Mouse (Mus musculus) layer of hippocampus, adult 11-12 months (tissue): ENCODE data around the gene Anks1.
A peak's percentile ranks its signal among the peaks of the same experiment; 100 is the strongest.

Experiments used
- DNase-seq: peaks from one replicate; pipeline ENCODE4 v3.0.0; 2022; ENCODE audit warnings: low spot score

The Anks1 gene

DNA sequence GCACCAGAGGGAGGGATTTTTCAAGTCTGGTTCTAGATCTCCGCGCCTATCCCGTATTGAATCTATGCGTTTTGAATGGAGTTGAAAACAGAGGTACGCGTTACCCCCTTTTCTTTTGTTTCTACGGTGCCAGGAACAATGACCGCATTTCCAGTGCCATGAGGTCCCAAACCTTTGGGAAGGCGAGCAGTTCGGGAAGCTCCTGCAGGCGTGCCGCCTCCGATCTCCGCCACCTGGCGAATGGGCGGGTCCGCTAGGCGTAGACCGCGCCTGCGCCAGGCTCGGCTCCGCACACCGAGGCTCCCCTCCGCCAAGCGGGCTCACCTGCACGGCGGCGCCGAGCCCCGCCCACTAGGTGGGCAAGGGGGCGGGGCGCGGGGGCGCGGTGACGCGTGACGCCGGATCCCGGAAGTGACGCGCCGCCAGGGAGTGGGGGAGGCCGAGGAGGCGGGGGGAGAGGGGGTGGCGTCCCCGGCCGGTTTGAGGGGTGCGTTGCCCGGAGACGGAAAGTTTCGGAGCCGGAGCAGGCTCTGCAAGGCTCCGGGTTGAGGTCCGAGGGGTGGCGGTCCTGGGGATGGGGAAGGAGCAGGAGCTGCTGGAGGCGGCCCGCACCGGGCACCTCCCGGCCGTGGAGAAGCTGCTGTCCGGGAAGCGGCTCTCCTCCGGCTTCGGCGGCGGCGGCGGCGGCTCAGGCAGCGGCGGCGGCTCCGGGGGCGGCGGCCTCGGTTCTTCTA, at the start of gene Anks1:
TSS of gene Anks1 (plus strand) at position 419 of the 734 bp plus-strand sequence.
- DNase-seq = peak; percentile 76

DNA sequence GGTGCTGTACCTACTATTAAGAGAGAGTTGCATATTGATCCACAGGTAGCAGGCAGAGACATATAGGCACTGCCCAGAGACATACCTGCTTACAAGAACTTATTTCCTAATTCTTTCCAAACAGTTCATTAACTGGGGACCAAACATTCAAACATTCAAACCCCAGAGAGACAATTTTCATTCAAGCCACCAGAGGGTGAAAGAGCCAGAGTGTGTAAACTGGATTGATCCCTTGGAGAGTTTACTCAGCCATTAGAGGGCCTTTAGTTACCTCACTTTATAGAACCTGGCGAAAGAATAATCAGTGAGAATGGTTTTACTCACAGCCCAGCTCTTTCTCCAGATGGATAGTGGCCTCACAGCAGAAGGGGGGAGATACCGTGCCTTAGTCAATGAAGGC, 43.6 kb upstream of the Anks1 start:
- no peak for DNase-seq

- DNase-seq = no peak
These were observed 42.4 kb upstream of the Anks1 start for GRCm38 (mm10) chr17:27866737-27867136.

GRCm38 (mm10) chr17:27871851-27872250, 37.3 kb upstream of the Anks1 start:
- DNase-seq = peak; percentile 58

DNA sequence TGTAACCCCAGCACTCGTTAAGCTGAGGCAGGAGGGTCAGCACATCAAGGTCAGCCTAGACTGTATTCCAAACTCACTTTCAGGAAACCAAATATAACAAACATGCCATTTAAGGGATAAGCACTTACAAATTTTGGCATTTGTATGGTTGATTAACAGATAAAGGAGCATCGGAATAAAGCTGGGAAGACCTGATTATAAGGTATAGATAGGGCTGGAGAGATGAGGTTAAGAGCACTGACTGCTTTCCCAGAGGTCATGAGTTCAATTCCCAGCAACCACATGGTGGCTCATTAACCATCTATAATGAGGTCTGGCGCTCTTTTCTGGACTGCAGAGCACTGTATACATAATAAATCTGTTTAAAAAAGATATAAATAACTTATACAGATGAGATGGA, 35.5 kb upstream of the Anks1 start:
- no peak for DNase-seq

GRCm38 (mm10) chr17:27874510-27874909, 34.6 kb upstream of the Anks1 start:
- no peak for DNase-seq

DNA sequence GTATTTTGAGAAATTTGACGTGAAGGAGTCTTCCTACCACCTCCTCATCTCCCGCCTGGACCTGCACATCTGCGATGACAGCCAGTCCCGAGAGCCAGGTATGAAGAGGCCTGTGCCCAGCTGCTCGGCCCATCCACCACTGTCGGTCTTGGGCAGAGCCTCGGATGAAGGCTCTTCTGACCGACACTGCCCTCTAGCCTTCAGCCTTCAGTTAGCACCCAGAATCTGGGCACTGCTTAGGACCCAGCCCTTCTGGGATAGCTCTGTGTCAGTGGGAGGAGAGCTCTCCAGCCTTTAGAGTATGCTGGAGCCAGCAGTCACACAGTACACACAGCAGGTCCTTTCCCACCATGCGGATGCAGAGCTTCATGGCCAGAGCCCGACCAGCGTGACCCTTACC, 27.6 kb upstream of the Anks1 start:
- DNase-seq = no peak

DNA sequence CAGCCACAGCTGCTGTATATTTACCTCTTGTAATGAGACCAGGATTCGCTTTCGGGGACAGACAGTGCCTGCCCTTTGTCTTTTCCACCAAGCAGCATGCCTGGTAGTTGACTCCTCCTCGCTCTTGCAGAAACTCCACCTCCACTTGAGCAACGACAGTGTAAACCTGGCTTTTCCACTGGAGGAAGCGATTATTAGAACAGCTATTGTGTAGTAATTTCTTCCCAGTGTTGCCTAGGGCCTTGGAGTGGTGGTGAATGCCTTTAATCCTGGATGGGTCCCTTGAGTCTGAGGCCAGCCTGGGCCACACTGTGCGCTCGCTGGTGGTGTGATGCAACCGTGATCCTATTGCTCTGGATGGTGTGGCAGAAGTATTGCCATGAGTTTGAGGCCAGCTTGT, 26.0 kb upstream of the Anks1 start:
- no peak for DNase-seq

GRCm38 (mm10) chr17:27883994-27884393, 25.1 kb upstream of the Anks1 start:
- DNase-seq = no peak

DNA sequence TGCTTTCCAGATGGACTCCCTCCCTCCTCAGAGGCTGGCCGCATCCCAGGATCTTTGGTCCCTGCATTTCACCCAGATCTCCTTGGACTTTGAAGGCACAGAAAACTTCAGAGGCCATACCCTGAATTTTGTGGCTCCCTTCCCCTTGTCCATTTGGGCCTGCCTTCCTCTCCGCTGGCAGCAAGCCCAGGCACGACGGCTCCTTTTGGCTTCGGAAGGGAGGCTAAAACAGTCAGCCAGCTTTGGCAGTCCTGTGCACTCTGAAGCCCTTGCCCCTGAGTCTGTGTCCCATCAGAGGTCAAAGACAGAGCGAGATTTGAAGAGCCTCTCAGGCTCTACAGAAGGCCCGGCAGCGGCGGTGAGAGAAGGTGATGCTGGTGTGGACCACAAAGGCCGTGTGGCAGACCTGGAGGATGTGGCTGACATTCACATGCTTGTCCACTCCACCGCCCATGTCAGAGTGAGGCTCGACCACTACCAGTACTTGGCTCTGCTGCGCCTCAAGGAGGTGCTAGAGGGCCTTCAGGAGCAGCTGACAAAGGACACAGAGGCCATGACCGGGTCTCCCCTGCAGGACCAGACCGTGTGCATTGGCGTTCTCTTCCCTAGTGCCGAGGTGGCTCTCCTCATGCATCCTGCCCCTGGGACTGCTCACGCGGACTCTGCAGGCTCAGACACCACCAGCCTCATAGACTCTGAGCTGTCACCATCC, 22.5 kb upstream of the Anks1 start:
- DNase-seq = no peak

- peak; percentile 95 for DNase-seq
These were observed 1.4 kb upstream of the Anks1 start for GRCm38 (mm10) chr17:27907512-27908205.

DNA sequence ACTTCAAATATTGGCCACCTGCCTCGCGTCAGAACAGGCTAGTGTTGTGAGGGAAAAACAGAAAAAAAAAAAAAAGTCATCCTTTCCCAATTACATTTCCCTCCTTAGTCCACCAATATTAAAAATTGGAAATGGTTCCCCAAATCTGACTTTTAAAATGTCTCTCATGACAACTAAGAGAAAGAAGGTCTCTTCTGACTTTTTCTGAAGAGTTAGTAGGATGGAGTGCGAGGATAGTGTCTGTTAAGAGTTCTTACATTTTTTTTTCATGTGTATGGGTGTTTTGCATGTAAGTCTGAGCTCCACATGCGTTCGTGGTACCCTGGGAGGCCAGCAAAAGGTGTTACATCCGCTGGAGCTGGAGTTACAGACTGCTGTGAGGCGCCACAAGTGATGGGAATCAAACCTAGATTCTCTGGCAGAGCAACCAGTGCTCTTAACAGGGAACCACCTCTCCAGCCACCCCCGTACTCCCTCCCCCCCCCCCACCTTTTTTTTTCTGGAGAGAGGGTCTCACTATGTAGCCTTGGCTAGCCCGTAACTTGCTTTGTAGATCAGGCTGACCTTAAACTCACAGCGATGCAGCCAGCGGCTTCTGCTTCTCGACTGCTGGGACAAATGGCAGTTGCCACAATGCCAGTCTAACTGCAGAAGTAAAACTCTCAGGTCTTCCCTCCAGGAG, 759 bp upstream of the Anks1 start:
- no peak for DNase-seq

DNA sequence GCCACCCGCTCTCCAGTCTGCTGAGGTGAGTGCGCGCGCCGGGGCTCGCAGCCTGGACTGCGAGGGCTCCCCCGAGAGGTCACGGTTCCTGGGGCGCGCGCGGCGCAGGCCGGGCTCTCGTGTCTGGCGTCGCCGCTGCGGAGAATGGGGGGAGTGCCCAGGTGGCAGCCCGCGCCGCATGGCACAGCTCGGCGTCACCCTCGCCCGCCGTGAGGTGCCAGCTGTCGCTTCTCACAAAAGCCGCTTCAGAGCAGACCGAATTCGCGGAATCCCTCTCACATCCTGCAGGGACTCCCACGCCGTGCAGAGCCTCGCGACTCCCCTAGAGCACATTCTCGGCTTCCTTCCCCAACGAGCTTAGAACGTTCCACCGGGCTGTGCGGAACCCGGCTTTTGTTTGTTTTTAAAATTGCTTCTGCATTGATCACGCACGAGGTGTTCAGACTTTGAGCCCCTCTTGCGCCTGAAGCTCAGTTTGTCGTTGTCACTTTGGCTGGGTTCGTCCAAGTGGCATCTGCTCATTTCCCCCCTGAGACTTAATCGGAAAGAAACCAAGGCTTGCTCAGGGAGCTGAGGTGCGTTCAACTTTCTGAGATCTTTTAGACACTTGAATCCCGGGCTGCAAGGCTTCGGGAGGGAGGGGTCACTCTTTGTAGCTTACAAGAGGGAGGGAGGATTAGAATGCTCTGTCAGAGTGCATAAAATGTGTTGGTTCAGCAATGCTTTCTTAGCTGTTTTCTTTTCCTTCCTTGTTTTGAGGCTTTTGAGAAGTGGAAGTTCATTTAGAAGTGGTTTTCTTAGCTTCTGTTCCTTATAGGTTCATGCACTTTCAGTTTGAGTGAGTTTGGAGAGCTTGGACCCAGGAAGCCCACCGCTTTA, 755 bp downstream of the Anks1 start, which contains the start of gene Taf11:
TSS of gene Taf11 (minus strand) at position 223 of the 879 bp plus-strand sequence.
- DNase-seq = peak; percentile 73

- no peak for DNase-seq
These were observed 2.3 kb downstream of the Anks1 start for GRCm38 (mm10) chr17:27911371-27911770.

DNA sequence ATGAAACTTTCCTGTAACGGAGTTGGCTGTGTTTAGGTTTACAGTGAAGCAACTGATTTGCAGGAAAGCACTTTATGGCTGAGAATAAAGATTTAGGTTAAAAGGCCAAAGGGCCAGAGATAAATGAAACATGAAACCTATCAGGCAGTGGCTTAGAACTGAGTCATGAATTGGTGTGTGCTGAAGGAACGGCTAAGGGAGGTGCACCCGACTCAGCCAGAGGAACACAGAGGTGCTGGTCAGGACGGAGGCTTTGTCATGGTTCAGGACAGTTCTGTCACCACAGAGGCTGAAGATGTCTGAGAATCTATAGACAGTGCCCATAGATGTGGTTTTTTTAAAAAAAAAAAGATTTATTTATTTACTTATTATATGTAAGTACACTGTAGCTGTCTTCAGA, 5.6 kb downstream of the Anks1 start:
- no peak for DNase-seq

GRCm38 (mm10) chr17:27916366-27916765, 7.3 kb downstream of the Anks1 start:
- DNase-seq = no peak

- no peak for DNase-seq
These were observed 11.6 kb downstream of the Anks1 start for GRCm38 (mm10) chr17:27920676-27921075.

DNA sequence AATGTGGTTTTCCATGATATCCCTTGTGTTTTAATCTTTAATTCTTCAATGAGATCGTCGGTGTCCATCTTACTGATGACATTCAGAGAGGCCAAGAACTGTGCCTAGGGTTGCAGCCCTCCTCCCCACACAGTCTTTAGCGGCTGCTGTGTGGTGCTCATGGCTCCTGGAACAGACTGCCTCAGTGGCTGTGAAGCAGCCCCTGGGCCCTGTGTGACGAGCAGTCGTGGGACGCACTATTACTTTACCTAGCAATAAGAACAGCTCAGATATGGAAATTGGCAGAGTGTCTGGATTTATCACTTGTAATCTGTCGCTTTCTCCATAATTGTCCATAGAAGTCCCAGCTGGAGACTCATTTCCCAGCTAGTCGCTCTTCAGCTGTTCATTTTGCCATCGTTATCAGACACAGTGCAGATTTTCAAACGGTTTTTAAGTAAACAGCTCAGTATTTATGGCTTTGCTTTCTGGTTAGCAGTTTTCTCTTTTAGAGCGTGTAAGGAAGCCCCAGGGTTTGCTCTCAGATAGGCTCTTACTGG, 13.1 kb downstream of the Anks1 start:
- no peak for DNase-seq

GRCm38 (mm10) chr17:27925054-27925453, 15.9 kb downstream of the Anks1 start:
- DNase-seq = no peak

DNA sequence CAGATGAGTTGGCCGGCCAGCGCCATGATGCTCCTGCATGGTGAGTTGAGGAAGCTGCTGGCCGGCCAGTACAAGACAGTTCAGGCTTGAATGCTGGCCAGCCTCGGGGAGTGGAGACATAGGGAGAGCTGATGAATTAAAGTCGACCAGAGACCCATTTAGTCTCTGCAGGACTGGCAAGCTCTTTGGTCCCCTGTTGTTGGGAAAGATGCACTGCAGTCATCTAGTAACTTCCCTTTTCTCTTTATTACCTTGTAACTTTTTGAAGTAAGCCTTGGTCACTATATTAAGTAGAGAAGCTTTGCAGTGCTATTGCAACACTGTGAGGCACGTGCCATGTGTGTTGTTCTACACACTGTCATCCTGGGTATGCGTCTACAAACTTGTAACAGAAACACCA, 16.4 kb downstream of the Anks1 start:
- DNase-seq = no peak

DNA sequence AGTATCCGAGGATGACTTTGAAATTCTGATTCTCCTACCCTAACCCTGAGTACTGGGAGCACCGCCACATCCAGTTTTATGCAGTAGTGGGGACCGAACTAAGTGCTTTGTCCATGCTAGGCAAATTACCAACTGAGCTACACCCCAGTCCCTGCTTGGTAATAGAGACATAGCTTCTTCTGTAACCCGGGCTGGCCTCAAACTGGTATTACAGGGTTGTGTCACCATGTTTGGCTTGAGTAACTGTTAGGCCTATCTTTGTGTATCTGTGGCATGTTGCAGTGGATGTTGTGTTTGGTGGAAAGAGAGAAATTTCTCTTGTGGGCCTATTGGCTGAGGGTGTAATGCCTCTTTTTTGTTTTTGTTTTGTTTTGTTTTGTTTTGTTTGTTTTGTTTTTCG, 21.2 kb downstream of the Anks1 start:
- DNase-seq = no peak
